Mouse (Mus musculus) heart, embryonic 15.5 days (tissue): ENCODE data around the gene 9530068E07Rik. TPM values are rescaled to one million over a fixed set of nuclear protein-coding genes. Genes with fewer than 3 reads are reported as not detected.

ENCODE experiments used
- ATAC-seq: fragments of 200-750 bp; cut with Nextera tagmentation; replicated peaks from 2 replicates; pipeline ENCODE4 v1.8.0; 2017; ENCODE audit warnings: low read depth, moderate TSS enrichment; ENCODE audit not compliant: insufficient number of reproducible peaks, insufficient read depth, low FRiP score
- H3K27ac ChIP-seq: fragments of 300-500 bp; sonication (generic); 2 replicates; pipeline ENCODE4 v1.5.1; 2015; ENCODE audit warnings: mild to moderate bottlenecking, inconsistent platforms
- H3K27me3 ChIP-seq: fragments of 300-500 bp; sonication (generic); 2 replicates; pipeline ENCODE4 v1.6.1; 2015; ENCODE audit warnings: inconsistent platforms
- H3K36me3 ChIP-seq: fragments of 300-500 bp; sonication (generic); 2 replicates; pipeline ENCODE4 v1.6.1; 2015; ENCODE audit warnings: mild to moderate bottlenecking, inconsistent platforms
- H3K4me1 ChIP-seq: fragments of 300-500 bp; sonication (generic); replicated peaks from 2 replicates; pipeline ENCODE4 v1.6.1; 2015; ENCODE audit warnings: inconsistent platforms
- H3K4me2 ChIP-seq: fragments of 300-500 bp; sonication (generic); 2 replicates; pipeline ENCODE4 v1.6.1; 2015; ENCODE audit warnings: inconsistent platforms, mild to moderate bottlenecking, moderate library complexity
- H3K4me3 ChIP-seq: fragments of 300-500 bp; sonication (generic); 2 replicates; pipeline ENCODE4 v1.5.1; 2015; ENCODE audit warnings: mild to moderate bottlenecking, inconsistent platforms
- H3K9ac ChIP-seq: fragments of 300-500 bp; sonication (generic); 2 replicates; pipeline ENCODE4 v1.6.1; 2015; ENCODE audit warnings: mild to moderate bottlenecking, inconsistent platforms
- H3K9me3 ChIP-seq: fragments of 300-500 bp; sonication (generic); replicated peaks from 2 replicates; pipeline ENCODE4 v1.6.1; 2016; ENCODE audit warnings: inconsistent platforms
- WGBS: fragments of 180-500 bp; shearing (Covaris S2); methylation state at CpG from one replicate; pipeline ENCODE4 v1.1.7; 2015; ENCODE audit warnings: mixed read lengths; 5-methylcytosine and 5-hydroxymethylcytosine counted together
- polyA plus RNA-seq: library from polyadenylated mRNA; unstranded; fragments of >200 nt; fragmentation: Nextera tagmentation; extraction: Ambion mirVana; gene quantifications from 2 replicates; pipeline ENCODE4 v1.2.1, GENCODE M21; 2015

9530068E07Rik gene
- polyA plus RNA-seq, 1 experiment from 2014 or later = 165 TPM

- 33% methylated on average over 12 of the region's 12 CpGs for WGBS
- Histone ChIP-seq H3K27me3 (no peaks in the 10 kb centered on the region), H3K9me3 (no peaks in the 10 kb centered on the region), H3K36me3 (no peaks in the 10 kb centered on the region), H3K27ac (no peak overlapping the region), H3K4me3 (no peak overlapping the region), H3K9ac (no peak overlapping the region), H3K4me1 (0 out of 2 replicates have a peak, but pooled peaks cover 5% of the 10 kb centered on the region), H3K4me2 (no peak overlapping the region)
- no peak for ATAC-seq
Measured at GRCm38 (mm10) chr11:52421053-52421778, 25.0 kb downstream of the 9530068E07Rik start.

- 52% methylated on average over 6 of the region's 6 CpGs for WGBS
- ATAC-seq = no peak; the same call in 1 of the 2 replicates
- Histone ChIP-seq H3K4me2 (no peak overlapping the region), H3K27me3 (no peaks in the 10 kb centered on the region), H3K9ac (no peak overlapping the region), H3K4me3 (no peak overlapping the region), H3K4me1 (0 out of 2 replicates have a peak, but pooled peaks cover 3% of the 10 kb centered on the region), H3K36me3 (no peaks in the 10 kb centered on the region), H3K9me3 (no peaks in the 10 kb centered on the region), H3K27ac (no peak overlapping the region)
Measured at GRCm38 (mm10) chr11:52429440-52429839, 33.2 kb downstream of the 9530068E07Rik start.

- no peak for ATAC-seq
- 0 out of 2 replicates have a peak, but pooled peaks cover 3% of the 10 kb centered on the region for H3K4me1 ChIP-seq
- H3K4me3 ChIP-seq = no peak overlapping the region
- H3K36me3 ChIP-seq = no peaks in the 10 kb centered on the region
- 41% methylated on average over 5 of the region's 5 CpGs for WGBS
- H3K4me2 ChIP-seq = no peak overlapping the region
- H3K27me3 ChIP-seq = no peaks in the 10 kb centered on the region
- H3K9me3 ChIP-seq = no peaks in the 10 kb centered on the region
- H3K9ac ChIP-seq = no peak overlapping the region
- no peak overlapping the region for H3K27ac ChIP-seq
Measured at GRCm38 (mm10) chr11:52431594-52431993, 35.4 kb downstream of the 9530068E07Rik start.

GRCm38 (mm10) chr11:52432148-52432547 is 35.9 kb downstream of the 9530068E07Rik start:
- Histone ChIP-seq H3K9me3 (no peaks in the 10 kb centered on the region), H3K4me2 (no peak overlapping the region), H3K27me3 (no peaks in the 10 kb centered on the region), H3K4me3 (no peak overlapping the region), H3K4me1 (peaks cover 5% of the 10 kb centered on the region; the same call in 1 of the 2 replicates), H3K27ac (no peak overlapping the region), H3K36me3 (no peaks in the 10 kb centered on the region), H3K9ac (no peak overlapping the region)
- WGBS = 78% methylated on average over 5 of the region's 5 CpGs
- ATAC-seq = no peak

- WGBS = 50% methylated on average over 8 of the region's 8 CpGs
- Histone ChIP-seq H3K9me3 (no peaks in the 10 kb centered on the region), H3K27me3 (no peaks in the 10 kb centered on the region), H3K9ac (no peak overlapping the region), H3K4me2 (no peak overlapping the region), H3K4me1 (peaks cover 13% of the 10 kb centered on the region; the same call in 1 of the 2 replicates), H3K4me3 (no peak overlapping the region), H3K36me3 (no peaks in the 10 kb centered on the region), H3K27ac (no peak overlapping the region)
- ATAC-seq = no peak
Measured at GRCm38 (mm10) chr11:52433076-52433796, 37.0 kb downstream of the 9530068E07Rik start.

- WGBS = 62% methylated on average over 2 of the region's 2 CpGs
- Histone ChIP-seq H3K9ac (no peak overlapping the region), H3K27ac (no peak overlapping the region), H3K27me3 (no peaks in the 10 kb centered on the region), H3K9me3 (no peaks in the 10 kb centered on the region), H3K4me3 (no peak overlapping the region), H3K4me1 (peaks cover 14% of the 10 kb centered on the region; the same call in 1 of the 2 replicates), H3K4me2 (no peak overlapping the region), H3K36me3 (no peaks in the 10 kb centered on the region)
- ATAC-seq = no peak
Measured at GRCm38 (mm10) chr11:52433797-52434195, 37.6 kb downstream of the 9530068E07Rik start.

GRCm38 (mm10) chr11:52435466-52435865 is 39.2 kb downstream of the 9530068E07Rik start:
- Histone ChIP-seq H3K27me3 (no peaks in the 10 kb centered on the region), H3K36me3 (no peaks in the 10 kb centered on the region), H3K4me3 (no peak overlapping the region), H3K9ac (no peak overlapping the region), H3K4me1 (peaks cover 11% of the 10 kb centered on the region; the same call in 1 of the 2 replicates), H3K4me2 (no peak overlapping the region), H3K9me3 (no peaks in the 10 kb centered on the region), H3K27ac (no peak overlapping the region)
- ATAC-seq = no peak
- 85% methylated on average over 5 of the region's 5 CpGs for WGBS

GRCm38 (mm10) chr11:52437123-52437522 is 40.9 kb downstream of the 9530068E07Rik start:
- WGBS = 33% methylated on average over 10 of the region's 10 CpGs
- H3K27me3 ChIP-seq = no peaks in the 10 kb centered on the region
- H3K4me3 ChIP-seq = no peak overlapping the region
- no peak for ATAC-seq
- no peaks in the 10 kb centered on the region for H3K36me3 ChIP-seq
- H3K9me3 ChIP-seq = no peaks in the 10 kb centered on the region
- H3K4me2 ChIP-seq = no peak overlapping the region
- no peak overlapping the region for H3K9ac ChIP-seq
- no peak overlapping the region for H3K27ac ChIP-seq
- H3K4me1 ChIP-seq = peaks cover 11% of the 10 kb centered on the region; the same call in 1 of the 2 replicates

GRCm38 (mm10) chr11:52441096-52441495 is 44.9 kb downstream of the 9530068E07Rik start:
- Histone ChIP-seq H3K4me2 (no peak overlapping the region), H3K9ac (no peak overlapping the region), H3K4me3 (no peak overlapping the region), H3K4me1 (peaks cover 11% of the 10 kb centered on the region; the same call in 1 of the 2 replicates), H3K9me3 (no peaks in the 10 kb centered on the region), H3K27ac (no peak overlapping the region), H3K36me3 (no peaks in the 10 kb centered on the region), H3K27me3 (no peaks in the 10 kb centered on the region)
- no peak for ATAC-seq
- 71% methylated on average over 2 of the region's 2 CpGs for WGBS

GRCm38 (mm10) chr11:52447242-52447641 is 51.0 kb downstream of the 9530068E07Rik start:
- peak; percentile 94 for ATAC-seq
- 15% methylated on average over 4 of the region's 4 CpGs for WGBS

GRCm38 (mm10) chr11:52449004-52449403 is 52.8 kb downstream of the 9530068E07Rik start:
- Histone ChIP-seq H3K9ac (no peak overlapping the region), H3K27me3 (no peaks in the 10 kb centered on the region), H3K36me3 (no peaks in the 10 kb centered on the region), H3K9me3 (no peaks in the 10 kb centered on the region), H3K27ac (no peak overlapping the region), H3K4me1 (peaks cover 6% of the 10 kb centered on the region), H3K4me2 (no peak overlapping the region), H3K4me3 (no peak overlapping the region)
- no peak for ATAC-seq
- 61% methylated on average over 3 of the region's 3 CpGs for WGBS

More at GRCm38 (mm10) chr11:52447242-52447641, 51.0 kb downstream of the 9530068E07Rik start:
- peaks cover 6% of the 10 kb centered on the region for H3K4me1 ChIP-seq
- no peaks in the 10 kb centered on the region for H3K27me3 ChIP-seq
- H3K9ac ChIP-seq = no peak overlapping the region
- H3K4me2 ChIP-seq = no peak overlapping the region
- no peaks in the 10 kb centered on the region for H3K9me3 ChIP-seq
- peak overlapping the region; percentile 73 for H3K27ac ChIP-seq
- no peak overlapping the region for H3K4me3 ChIP-seq
- no peaks in the 10 kb centered on the region for H3K36me3 ChIP-seq
